Mouse (Mus musculus) liver (tissue): Measurements from ENCODE around the gene Sash1.
A peak's percentile ranks its signal among the peaks of the same experiment; 100 is the strongest.

ENCODE experiments used
- DNase-seq: peaks from one replicate; pipeline ENCODE4 v3.0.0-alpha.2; 2020; ENCODE audit warnings: mixed read lengths

Gene Sash1

DNA sequence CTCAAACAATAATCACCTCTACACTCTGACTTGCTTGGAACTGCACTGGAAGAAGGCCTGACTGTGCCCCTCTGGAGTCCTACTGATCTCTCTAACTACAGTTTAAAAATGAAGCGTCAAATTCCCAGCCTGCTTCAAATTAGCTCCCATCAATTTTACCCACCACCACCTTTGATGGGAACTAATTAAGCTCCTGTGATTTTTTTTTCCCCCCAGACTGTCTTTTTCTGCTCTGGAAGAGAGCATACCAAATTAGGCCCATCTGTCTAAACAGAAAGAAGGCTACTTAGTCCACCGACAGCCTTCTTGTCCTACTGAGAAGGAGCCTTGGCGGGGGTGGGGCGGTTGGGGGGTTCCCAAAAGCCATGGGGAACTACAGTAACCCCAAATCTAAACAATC is 37.9 kb downstream of the Sash1 start:
- no peak for DNase-seq

DNA sequence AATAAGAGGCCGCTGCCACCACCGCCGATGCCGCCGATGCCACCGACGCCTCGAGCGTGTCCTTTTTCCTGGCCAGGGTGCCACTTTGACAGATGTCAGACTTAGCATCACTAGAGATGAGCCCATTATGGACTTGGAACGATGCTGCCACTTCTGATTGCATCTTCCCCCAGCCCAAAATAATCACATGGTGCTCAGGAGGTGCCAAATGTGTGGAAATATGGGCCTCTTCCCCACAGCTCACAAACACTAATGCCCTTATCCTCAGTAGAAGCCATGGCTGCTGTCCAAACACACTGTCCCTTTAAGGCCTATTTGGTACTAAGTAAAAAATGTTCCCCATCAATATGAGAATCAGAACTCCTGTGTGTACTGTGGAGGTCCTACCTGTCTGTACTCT is 39.6 kb downstream of the Sash1 start:
- no peak for DNase-seq

- no peak for DNase-seq
These were observed 40.6 kb downstream of the Sash1 start for GRCm38 (mm10) chr10:8845230-8845770.

DNA sequence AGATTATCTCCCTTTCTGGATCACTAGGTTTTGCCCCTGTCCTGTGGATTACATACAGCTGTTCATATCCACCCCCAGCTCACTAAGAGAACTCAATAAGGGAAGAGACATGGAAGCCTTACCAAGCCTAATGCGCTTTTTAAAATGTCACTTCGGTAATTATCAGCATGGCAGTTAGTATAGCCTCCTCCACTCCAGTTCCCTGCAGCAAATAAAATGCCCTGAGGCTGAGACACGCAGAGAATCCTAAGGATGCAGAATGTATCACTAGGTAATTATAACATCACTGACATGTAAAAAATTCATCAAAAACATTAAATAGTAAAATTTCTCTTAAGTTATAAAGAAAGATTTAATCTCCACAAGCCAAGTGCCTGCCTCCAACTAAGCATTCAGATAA is 45.9 kb downstream of the Sash1 start:
- DNase-seq: no peak

- no peak for DNase-seq
These were observed 51.9 kb downstream of the Sash1 start for GRCm38 (mm10) chr10:8833816-8834464.

DNA sequence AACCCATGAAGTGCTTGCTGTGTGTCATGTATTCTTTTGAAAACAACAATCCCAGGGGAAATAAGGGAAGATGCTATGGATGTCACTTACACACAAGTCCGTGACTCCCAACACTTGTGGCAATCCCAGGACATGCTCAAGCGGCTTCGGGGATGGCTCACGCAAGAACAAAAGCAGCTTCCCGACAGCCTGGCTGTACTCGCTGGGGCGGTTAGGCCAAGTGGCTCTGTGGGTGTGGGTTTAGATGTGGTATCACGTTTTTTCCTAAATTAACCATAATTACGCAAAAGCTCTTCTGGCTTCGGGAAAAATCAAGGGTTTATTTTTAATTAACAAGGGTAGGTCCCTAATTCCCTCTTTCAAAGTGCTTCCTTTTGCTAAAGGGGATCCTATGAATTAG is 59.6 kb downstream of the Sash1 start:
- DNase-seq: no peak

DNA sequence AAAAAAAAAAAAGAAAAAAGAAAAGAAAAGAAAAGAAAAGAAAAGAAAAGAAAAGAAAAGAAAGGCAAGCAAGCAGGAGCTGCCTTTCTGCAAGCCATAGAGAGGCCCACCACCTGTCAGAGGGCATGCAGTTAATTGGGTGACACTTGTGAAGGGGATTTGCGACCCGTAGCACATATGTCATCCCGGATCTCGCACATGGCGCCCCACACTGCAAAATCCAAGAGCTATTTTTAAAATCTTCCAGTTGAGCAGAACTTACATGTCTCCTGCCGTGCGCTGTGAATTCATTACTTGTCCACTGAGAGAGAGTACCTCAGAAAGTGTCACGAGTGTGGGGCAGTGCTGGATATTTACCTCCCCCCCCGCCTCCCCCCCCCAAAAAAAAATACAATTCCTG is 60.0 kb downstream of the Sash1 start:
- DNase-seq: no peak

- no peak for DNase-seq
These were observed 67.8 kb downstream of the Sash1 start for GRCm38 (mm10) chr10:8818066-8818465.

- no peak for DNase-seq
These were observed 71.8 kb downstream of the Sash1 start for GRCm38 (mm10) chr10:8813984-8814578.

- DNase-seq: no peak
These were observed 72.6 kb downstream of the Sash1 start for GRCm38 (mm10) chr10:8813259-8813658.

- no peak for DNase-seq
These were observed 73.1 kb downstream of the Sash1 start for GRCm38 (mm10) chr10:8812807-8813206.

DNA sequence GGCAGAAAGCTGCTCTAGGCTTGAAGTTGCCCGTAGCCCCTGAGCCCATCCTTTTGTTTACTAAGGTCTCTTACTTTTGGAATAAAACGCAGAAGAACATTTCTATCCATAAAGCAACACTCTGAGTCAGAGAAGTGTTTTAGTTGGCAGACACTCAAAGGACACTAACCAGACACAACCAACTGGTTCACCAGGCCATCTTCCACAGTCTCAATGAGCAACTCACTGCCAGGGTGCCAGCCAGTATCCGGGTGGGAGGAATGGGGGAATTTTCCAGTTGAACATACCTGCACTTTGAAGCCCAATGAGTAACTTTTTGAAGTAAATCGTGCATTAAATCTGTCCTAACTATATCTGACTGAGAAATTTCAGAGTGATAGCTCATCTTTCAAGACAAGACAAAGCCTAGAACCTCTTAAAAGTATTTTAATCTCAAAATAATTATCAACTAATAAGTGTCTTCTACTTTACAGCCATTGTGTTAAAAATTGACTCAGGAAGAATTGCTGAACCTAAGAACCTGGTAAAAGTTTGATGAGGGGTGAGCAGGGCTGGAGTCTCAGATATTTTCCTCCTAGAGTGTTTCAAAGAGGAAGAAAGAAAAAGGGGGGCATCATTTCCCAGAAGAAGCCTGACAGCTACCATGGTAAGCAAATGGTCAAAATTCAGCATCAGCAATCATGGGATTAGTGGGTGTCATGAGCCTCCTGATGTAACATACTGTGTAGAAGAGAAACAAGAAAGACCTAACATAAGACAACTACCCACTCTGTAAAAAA is 74.4 kb downstream of the Sash1 start:
- DNase-seq: no peak

DNA sequence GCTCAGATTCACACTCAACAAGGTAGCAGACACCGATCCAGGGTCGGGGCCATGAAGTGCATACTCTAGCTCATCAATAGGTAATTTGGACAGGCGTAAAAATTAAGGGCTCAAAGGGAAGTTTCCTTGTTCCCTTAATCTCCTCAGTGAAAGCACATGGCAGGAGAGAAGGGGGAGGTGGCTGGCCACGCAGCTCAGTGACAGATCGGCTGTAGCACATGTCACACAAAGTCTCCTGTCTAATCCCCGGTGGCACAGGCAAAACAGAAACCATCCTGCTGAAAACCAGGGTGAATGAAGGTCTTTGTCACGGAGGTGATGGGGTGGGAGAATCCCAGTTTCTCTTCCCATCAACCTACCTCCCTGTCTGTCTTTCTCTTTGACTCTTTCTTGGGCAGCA is 75.4 kb downstream of the Sash1 start:
- DNase-seq: no peak

- DNase-seq: no peak
These were observed 77.5 kb downstream of the Sash1 start for GRCm38 (mm10) chr10:8808383-8808782.

DNA sequence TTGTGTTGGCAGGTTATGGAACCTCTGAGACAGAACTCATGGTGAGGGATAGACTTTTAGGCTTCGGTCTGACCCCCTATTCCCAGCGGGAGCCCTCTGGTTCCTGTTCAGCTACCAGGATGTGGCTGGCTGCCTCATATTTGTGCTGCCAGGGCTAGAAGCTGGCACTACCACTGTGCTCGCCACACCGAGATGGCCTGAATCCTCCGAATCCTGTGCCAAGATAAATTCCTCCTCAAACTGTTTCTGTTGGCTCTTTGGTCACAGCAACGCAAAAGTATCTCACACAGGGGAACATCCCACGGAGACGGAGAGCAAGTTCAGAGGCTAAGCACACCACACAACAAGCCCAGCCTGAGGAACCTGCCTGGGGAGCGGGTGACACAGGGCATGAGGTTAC is 78.3 kb downstream of the Sash1 start:
- no peak for DNase-seq

GRCm38 (mm10) chr10:8805402-8805801 is 80.5 kb downstream of the Sash1 start:
- no peak for DNase-seq

- DNase-seq: no peak
These were observed 81.6 kb downstream of the Sash1 start for GRCm38 (mm10) chr10:8804292-8804691.

DNA sequence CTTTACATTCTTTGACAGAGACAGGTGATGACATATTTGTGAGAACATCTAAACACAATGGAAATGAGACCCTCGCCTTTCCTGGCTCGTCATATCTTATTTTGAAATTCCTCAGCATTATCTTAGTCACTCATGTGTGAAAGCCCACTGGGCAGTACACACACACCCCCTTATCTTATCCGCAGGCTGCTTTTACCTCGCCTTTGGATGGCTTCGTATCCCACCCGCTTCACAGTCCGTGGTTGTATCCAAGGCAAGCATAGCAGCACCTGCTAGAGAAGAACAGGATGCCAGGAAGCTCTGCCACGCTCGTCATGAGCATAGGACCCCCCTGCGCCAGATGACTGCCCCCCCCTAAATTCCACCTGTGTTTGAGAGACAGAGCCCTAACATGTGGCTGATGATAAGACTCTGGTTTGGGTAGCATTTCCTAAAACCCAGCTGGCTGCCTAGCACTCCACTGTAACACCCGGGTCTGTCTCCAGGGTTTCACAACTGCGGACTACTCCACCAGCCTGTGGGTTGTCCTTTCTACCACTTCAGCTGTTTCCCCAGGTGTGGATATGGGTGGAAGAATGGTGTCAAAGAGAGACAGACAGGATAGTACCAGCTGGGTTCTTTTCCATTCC is 84.0 kb downstream of the Sash1 start:
- DNase-seq: no peak

- no peak for DNase-seq
These were observed 84.7 kb downstream of the Sash1 start for GRCm38 (mm10) chr10:8801139-8801613.

DNA sequence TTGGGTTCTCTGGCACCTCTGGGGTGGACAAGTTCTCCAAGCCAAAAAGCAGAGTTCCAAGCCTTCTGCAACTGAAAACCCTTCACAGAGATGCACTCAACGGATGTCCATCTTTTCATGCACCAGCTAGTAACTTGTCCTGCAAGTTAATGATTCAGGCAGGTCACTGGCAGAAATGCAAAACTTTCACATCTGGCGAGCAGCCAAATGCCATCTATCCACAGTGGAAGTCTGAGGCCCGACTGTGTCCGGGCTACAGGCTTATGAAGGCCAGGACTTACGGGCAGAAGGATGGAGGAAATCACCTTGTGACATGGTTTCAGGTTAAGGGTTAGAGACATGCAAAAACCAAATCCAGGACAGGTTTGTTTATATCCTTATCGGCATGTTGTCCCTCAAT is 88.0 kb downstream of the Sash1 start:
- no peak for DNase-seq

GRCm38 (mm10) chr10:8795336-8795735 is 90.5 kb downstream of the Sash1 start:
- DNase-seq: peak; percentile 72

- peak; percentile 49 for DNase-seq
These were observed 93.5 kb downstream of the Sash1 start for GRCm38 (mm10) chr10:8792412-8792811.

- no peak for DNase-seq
These were observed 96.8 kb downstream of the Sash1 start for GRCm38 (mm10) chr10:8789096-8789495.
